Mouse (Mus musculus): Measurements from ENCODE around the gene Sdccag8. TPM values are rescaled to one million over a fixed set of nuclear protein-coding genes. Genes with fewer than 3 reads are reported as not detected.

Sdccag8 gene
- total RNA-seq, 2 experiments from 2014 or later: 11.2 to 12.7 TPM

DNA sequence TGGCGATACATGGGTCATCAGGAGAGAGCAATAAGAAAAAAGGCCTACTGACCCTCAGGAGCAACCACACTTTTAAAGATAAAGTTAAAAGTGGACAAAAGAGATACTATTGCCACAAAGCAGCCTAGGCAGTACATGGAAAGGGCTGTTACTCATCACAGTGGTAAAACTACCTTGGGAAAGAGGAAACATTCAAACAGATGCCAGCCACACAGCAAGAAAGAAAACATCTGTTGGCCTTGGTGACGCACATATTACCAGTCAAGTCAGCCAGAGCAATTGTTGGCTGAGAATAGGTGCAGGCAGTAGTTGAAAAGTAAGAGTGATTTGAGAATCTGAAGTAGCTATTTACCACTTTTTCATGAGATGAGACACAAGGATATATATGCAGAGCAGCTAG is 143.9 kb downstream of the Sdccag8 start:
- intact Hi-C loops (cut with DNase I): no loop called here

GRCm38 (mm10) chr1:176961716-176962115 is 147.3 kb downstream of the Sdccag8 start:
- DNase-seq (ENCODE audit: extremely low spot score in 1 of 2, low spot score in 2 of 2): no peak
- intact Hi-C loops (cut with DNase I): no loop called here

More for the DNA sequence above, 143.9 kb downstream of the Sdccag8 start:
- DNase-seq (ENCODE audit: extremely low spot score in 1 of 2, low spot score in 2 of 2): no peak

DNA sequence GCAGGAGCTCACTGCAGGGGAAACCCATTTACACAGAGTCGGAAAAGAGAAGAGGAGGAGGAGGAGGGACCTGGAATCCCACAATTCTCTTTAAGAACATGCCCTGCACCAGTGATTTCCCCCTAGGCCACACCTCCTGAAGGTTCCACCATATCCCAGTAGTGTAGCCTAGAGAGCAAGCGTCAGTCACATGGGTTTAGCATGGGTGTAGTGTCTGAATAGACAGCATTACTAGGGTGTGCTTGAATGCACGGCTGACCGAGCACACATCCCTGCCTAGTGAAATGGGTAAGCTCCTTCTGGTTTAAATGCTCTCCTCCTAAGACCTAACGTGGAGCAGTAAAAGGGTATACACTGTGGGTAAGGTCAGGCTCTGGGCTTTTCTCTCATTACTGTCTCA is 148.4 kb downstream of the Sdccag8 start:
- intact Hi-C loops (cut with DNase I): no loop called here
- no peak for DNase-seq (ENCODE audit: extremely low spot score in 1 of 2, low spot score in 2 of 2)

DNA sequence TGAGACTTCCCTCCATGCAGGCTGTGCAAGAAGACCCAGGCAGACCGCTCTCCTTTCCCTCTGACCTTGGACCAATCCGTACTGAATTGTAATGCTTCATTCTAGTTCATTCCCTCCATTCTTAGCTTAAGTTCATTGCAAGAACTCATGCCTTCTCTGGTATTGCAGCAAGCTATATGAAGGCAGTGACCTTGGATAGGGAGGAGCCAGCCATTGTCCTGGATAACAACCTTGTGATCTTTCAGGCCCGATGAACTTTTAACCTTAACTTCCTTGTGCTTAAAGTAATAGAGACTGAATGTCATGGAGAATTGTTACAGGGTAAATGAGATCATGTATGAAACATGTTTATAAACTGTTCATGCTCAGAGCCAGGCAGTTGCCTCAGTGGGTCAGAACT is 152.8 kb downstream of the Sdccag8 start:
- intact Hi-C loops (cut with DNase I): no loop called here

GRCm38 (mm10) chr1:176970635-176971478 is 156.4 kb downstream of the Sdccag8 start:
- intact Hi-C loops (cut with DNase I): no loop called here
- no peak for DNase-seq (ENCODE audit: extremely low spot score in 1 of 2, low spot score in 2 of 2)

More for the DNA sequence above, 152.8 kb downstream of the Sdccag8 start:
- DNase-seq (ENCODE audit: extremely low spot score in 1 of 2, low spot score in 2 of 2): no peak

GRCm38 (mm10) chr1:176971479-176971797 is 157.0 kb downstream of the Sdccag8 start:
- intact Hi-C loops (cut with DNase I): no loop called here

DNA sequence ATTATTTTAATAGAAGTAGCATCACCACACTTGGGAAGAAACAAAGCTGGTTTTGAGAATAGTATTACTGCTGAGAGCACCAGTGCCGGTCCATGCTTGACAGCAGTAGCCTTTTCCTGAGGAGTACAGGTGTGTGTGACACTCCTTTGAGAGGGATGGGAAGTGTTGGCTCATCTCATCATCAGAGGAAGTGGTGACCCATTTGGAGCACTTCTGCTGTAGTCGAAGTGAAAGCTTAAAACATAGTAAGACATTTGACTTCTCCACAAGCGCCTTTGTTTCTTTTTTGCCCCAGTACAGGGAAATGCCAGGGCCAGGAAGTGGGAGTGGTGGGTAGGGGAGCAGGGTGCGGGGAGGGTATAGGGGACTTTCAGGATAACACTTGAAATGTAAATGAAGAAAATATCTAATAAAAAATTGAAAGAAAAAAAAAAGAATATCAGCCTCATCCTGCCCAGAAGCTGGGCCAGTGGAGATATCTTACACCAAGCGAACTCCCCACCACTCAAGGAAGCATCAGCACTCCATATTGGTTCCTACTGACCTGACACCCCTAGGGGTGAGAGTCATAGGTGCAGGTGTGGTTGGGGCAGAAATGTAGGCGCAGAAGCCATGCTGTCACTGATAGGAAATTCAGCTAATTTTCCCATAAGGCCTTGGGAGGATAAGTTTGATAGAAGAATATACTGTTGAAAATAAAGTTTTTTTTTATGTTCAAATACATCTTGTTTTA is 159.1 kb downstream of the Sdccag8 start:
- intact Hi-C loops (cut with DNase I): no loop called here
- no peak for DNase-seq (ENCODE audit: extremely low spot score in 1 of 2, low spot score in 2 of 2)

More at GRCm38 (mm10) chr1:176971479-176971797, 157.0 kb downstream of the Sdccag8 start:
- no peak for DNase-seq (ENCODE audit: extremely low spot score in 1 of 2, low spot score in 2 of 2)

- intact Hi-C loops (cut with DNase I): no loop called here
- DNase-seq (ENCODE audit: extremely low spot score in 1 of 2, low spot score in 2 of 2): no peak
These were observed 164.8 kb downstream of the Sdccag8 start for GRCm38 (mm10) chr1:176979235-176979634.

DNA sequence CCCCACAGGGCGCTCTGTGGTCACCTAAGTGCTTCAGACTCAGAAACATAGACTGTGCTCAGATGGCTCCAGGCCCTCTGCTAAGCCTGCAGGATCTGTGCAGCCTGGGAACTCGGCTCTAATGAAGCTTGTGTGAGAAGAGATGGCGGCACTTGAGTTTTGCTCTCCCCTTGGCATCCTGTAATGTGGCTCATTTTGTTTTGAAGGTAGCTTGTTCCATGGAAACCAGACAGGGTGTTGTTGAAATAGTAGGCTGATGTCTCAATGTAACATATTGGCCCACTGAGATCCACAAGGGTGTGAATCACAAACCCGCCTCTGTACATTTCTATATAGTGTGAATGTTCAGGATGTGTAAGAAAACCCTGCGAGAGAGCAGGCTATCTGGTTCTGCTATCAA is 165.7 kb downstream of the Sdccag8 start:
- DNase-seq (ENCODE audit: extremely low spot score in 1 of 2, low spot score in 2 of 2): peak in 1 of 2 experiments; percentile 41
- intact Hi-C loops (cut with DNase I): no loop called here

- intact Hi-C loops (cut with DNase I): no loop called here
- DNase-seq (ENCODE audit: extremely low spot score in 1 of 2, low spot score in 2 of 2): no peak
These were observed 166.4 kb downstream of the Sdccag8 start for GRCm38 (mm10) chr1:176980801-176981400.

- DNase-seq (ENCODE audit: extremely low spot score in 1 of 2, low spot score in 2 of 2): no peak
- intact Hi-C loops (cut with DNase I): no loop called here
These were observed 167.1 kb downstream of the Sdccag8 start for GRCm38 (mm10) chr1:176981511-176981910.

DNA sequence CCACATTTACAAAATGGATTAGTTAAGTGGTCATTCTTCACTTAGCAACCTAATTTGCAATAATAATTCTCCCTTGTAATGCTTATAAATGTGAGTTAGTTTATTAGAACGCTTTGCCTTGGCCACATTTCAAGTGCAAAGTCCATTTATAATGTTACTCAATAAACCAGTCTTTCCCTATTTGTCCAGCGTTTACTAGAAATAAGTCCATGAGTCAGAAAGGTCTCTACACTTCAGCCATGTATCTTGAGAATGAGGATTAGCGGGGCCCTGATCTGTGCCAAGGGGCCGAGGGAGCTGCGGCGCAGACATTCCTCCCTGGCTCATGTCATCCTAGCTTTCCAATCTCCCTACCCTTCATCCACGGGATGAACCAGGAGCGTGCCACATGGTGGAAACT is 168.2 kb downstream of the Sdccag8 start:
- DNase-seq (ENCODE audit: extremely low spot score in 1 of 2, low spot score in 2 of 2): no peak
- intact Hi-C loops (cut with DNase I): no loop called here

- intact Hi-C loops (cut with DNase I): no loop called here
- peak in 1 of 2 experiments; percentile 62 for DNase-seq (ENCODE audit: extremely low spot score in 1 of 2, low spot score in 2 of 2)
These were observed 171.2 kb downstream of the Sdccag8 start for GRCm38 (mm10) chr1:176985691-176986090.

GRCm38 (mm10) chr1:176986275-176986674 is 171.8 kb downstream of the Sdccag8 start:
- DNase-seq (ENCODE audit: extremely low spot score in 1 of 2, low spot score in 2 of 2): no peak
- intact Hi-C loops (cut with DNase I): no loop called here

DNA sequence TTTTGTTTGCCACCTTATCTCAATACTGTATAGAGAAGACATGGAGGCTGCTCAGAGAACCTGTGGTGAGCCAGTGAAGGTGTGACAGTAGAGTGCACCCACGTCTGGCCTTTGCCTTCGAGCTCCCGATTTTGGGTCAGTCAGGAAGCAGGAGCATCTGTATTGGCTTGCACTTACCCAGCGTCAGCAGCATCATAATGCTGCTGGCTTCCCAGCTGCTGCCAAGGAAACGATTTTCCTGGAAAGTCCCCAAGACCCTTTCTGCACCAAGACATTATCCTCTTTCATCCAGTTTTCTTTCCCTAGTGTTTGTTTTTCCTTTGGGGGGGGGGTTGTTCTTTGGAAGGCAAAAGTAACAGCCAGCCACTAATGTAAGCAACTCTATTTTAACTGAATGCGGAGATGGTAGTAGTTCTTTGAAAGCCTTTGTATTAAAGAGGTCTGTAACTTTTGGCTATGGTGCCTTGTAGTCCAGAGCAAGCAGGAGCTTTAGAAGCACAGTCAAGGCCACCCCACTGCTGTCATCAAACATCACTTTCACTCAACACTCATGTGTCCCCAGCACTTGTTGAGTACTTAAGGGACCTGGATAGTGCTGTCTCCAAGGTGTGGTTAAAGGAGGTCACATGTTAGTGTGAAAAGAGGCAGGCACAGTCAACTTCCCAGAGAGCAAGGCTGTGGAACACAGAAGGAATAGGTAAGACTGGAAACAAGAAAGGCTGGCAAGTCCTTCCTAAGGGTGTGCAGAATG is 172.7 kb downstream of the Sdccag8 start:
- intact Hi-C loops (cut with DNase I): no loop called here
- DNase-seq (ENCODE audit: extremely low spot score in 1 of 2, low spot score in 2 of 2): no peak

- intact Hi-C loops (cut with DNase I): loop anchor here (10.0 kb wide), 2 partner anchors 107 to 693 kb away; no protein-coding TSS in a partner anchor
These were observed 177.0 kb downstream of the Sdccag8 start for GRCm38 (mm10) chr1:176991473-176991872.

DNA sequence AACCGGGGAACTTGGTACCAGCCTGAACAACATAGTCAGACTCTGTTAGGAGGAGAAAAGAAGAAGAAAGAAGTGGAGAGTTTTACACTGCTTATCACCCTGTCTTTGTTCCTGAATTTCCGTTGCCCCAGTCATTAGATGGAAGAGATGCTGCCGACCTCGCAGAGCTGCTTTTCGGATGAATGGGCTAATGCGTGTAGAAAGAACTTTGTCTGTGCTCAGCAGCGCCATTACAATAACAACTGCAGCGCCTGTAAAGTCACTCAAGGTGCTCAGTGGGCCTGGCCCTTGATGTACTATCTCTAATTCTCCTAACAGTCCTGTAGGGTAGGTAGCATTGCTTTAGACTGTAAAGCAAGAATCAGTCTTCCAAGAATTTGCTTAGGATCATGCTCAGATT is 178.1 kb downstream of the Sdccag8 start:
- intact Hi-C loops (cut with DNase I): loop anchor here (10.0 kb wide), 2 partner anchors 108 to 692 kb away; no protein-coding TSS in a partner anchor
- DNase-seq (ENCODE audit: extremely low spot score in 1 of 2, low spot score in 2 of 2): no peak

More at GRCm38 (mm10) chr1:176991473-176991872, 177.0 kb downstream of the Sdccag8 start:
- no peak for DNase-seq (ENCODE audit: extremely low spot score in 1 of 2, low spot score in 2 of 2)

DNA sequence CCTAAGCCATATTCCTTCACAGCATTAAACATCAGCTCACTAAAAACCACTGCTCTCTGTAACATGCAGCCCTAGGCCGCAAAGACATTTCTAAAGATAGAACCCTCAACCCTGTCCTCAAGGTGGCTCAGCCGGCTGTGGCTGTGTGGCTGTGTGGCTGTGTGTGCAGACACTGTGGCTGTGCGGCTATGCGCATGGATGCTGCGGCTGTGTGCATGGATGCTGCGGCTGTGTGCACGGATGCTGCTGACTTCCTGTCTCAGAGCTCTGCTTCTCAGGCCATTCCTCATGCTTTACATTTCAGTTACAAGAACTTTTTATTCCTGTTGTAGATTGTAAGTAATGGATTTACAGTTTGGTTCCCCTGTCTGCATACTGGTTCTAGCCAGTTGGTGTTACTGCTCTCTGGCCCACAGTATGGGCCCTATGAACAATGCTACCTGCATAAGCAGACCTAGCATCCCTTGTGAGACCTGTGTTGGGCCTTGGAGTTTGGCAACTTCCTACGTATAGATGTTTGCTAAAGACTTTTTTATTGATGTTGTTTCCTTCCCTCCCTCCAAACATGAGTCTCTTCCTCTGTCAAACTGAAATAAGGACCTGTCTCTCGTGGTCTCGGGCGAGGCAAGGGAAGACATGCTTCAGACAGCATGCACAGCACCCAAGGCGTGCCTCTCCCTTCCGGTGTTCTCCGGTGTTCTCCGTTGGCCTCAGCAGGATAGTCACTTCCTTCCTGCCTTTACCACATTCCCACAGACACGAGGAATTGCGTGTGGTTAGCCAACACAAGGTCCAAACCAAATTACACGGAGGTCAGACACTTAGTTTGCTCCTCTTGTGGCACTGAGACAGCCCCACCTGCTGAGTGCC is 178.9 kb downstream of the Sdccag8 start:
- intact Hi-C loops (cut with DNase I): loop anchor here (10.0 kb wide), 2 partner anchors 109 to 691 kb away; no protein-coding TSS in a partner anchor
- DNase-seq (ENCODE audit: extremely low spot score in 1 of 2, low spot score in 2 of 2): no peak
